Mouse (Mus musculus): ENCODE results near the gene Fam192a. TPM values are rescaled to one million over a fixed set of nuclear protein-coding genes. Genes with fewer than 3 reads are reported as not detected.

Gene Fam192a
- 19.3 TPM for polyA plus RNA-seq (2014; fragmentation: Illumina TruSeq; extraction: RNeasy Lipid Tissue Mini Kit (QIAGEN cat#74804); ENCODE audit: insufficient read depth, low read depth, low replicate concordance)

GRCm38 (mm10) chr8:94601607-94602385, at the start of gene Fam192a, which contains the start of gene Rspry1:
Gene Fam192a, minus strand, starts transcription at chr8:94601997.
Gene Rspry1, plus strand, starts transcription at chr8:94601937.

GRCm38 (mm10) chr8:94532873-94533671, 68.7 kb downstream of the Fam192a start, which contains the start of gene Cpne2:
Gene Cpne2, plus strand, starts transcription at chr8:94532990.

Other genes starting within 250 kb of the Fam192a start
- 131 TPM for gene Herpud1, start 215.6 kb downstream of the Fam192a start, polyA plus RNA-seq (2014; fragmentation: Illumina TruSeq; extraction: RNeasy Lipid Tissue Mini Kit (QIAGEN cat#74804); ENCODE audit: insufficient read depth, low read depth, low replicate concordance)
- gene Nlrc5, start 167.6 kb downstream of the Fam192a start, polyA plus RNA-seq (2014; fragmentation: Illumina TruSeq; extraction: RNeasy Lipid Tissue Mini Kit (QIAGEN cat#74804); ENCODE audit: insufficient read depth, low read depth, low replicate concordance) = 7.0 TPM
- gene Cpne2, start 69.0 kb downstream of the Fam192a start, polyA plus RNA-seq (2014; fragmentation: Illumina TruSeq; extraction: RNeasy Lipid Tissue Mini Kit (QIAGEN cat#74804); ENCODE audit: insufficient read depth, low read depth, low replicate concordance) = 6.0 TPM
- 6.9 TPM for gene Rspry1, start 60 bp downstream of the Fam192a start, polyA plus RNA-seq (2014; fragmentation: Illumina TruSeq; extraction: RNeasy Lipid Tissue Mini Kit (QIAGEN cat#74804); ENCODE audit: insufficient read depth, low read depth, low replicate concordance)
- 94.7 TPM for gene Arl2bp, start 64.6 kb upstream of the Fam192a start, polyA plus RNA-seq (2014; fragmentation: Illumina TruSeq; extraction: RNeasy Lipid Tissue Mini Kit (QIAGEN cat#74804); ENCODE audit: insufficient read depth, low read depth, low replicate concordance)
- gene Pllp, start 94.3 kb upstream of the Fam192a start, polyA plus RNA-seq (2014; fragmentation: Illumina TruSeq; extraction: RNeasy Lipid Tissue Mini Kit (QIAGEN cat#74804); ENCODE audit: insufficient read depth, low read depth, low replicate concordance) = 60.3 TPM
- gene Ccl22, start 143.6 kb upstream of the Fam192a start, polyA plus RNA-seq (2014; fragmentation: Illumina TruSeq; extraction: RNeasy Lipid Tissue Mini Kit (QIAGEN cat#74804); ENCODE audit: insufficient read depth, low read depth, low replicate concordance) = 5.5 TPM
- 18.1 TPM for gene Cx3cl1, start 170.0 kb upstream of the Fam192a start, polyA plus RNA-seq (2014; fragmentation: Illumina TruSeq; extraction: RNeasy Lipid Tissue Mini Kit (QIAGEN cat#74804); ENCODE audit: insufficient read depth, low read depth, low replicate concordance)
- 29.6 TPM for gene Ccl17, start 208.5 kb upstream of the Fam192a start, polyA plus RNA-seq (2014; fragmentation: Illumina TruSeq; extraction: RNeasy Lipid Tissue Mini Kit (QIAGEN cat#74804); ENCODE audit: insufficient read depth, low read depth, low replicate concordance)
- 32.7 TPM for gene Coq9, start 236.3 kb upstream of the Fam192a start, polyA plus RNA-seq (2014; fragmentation: Illumina TruSeq; extraction: RNeasy Lipid Tissue Mini Kit (QIAGEN cat#74804); ENCODE audit: insufficient read depth, low read depth, low replicate concordance)
- 22.1 TPM for gene Ciapin1, start 236.4 kb upstream of the Fam192a start, polyA plus RNA-seq (2014; fragmentation: Illumina TruSeq; extraction: RNeasy Lipid Tissue Mini Kit (QIAGEN cat#74804); ENCODE audit: insufficient read depth, low read depth, low replicate concordance)

Measured in lung, adult 10 weeks (tissue).